Mouse (Mus musculus) embryonic fibroblast, embryonic 13.5 days (primary cell): ENCODE measurements at regions not wholly inside any gene's neighbourhood (a gene's known extent, or its start where the extent isn't known, plus 50 kb on each side); places are given as distances from the start of the nearest gene placed in this dataset.
"Not testable (repeated sequence)": the region's sequence is repeated elsewhere in the genome, so short reads cannot be mapped to it uniquely, and the experiment has no call there.

Source experiments
- H3K27ac ChIP-seq: 2 replicates; pipeline ENCODE4 v1.5.1; 2012; ENCODE audit warnings: low read length, control low read depth, inconsistent platforms; ENCODE audit not compliant: insufficient read depth
- H3K4me1 ChIP-seq: 2 replicates; pipeline ENCODE4 v1.6.1; 2011; ENCODE audit warnings: low read length; ENCODE audit not compliant: control insufficient read depth, insufficient read depth
- H3K4me3 ChIP-seq: 2 replicates; pipeline ENCODE4 v1.5.1; 2011; ENCODE audit warnings: mild to moderate bottlenecking, control low read depth, low read length; ENCODE audit not compliant: insufficient read depth
- CTCF ChIP-seq: IDR thresholded peaks from 2 replicates; pipeline ENCODE4 v1.5.1; 2011; ENCODE audit warnings: mild to moderate bottlenecking, control low read depth, low read length, moderate library complexity, borderline replicate concordance; ENCODE audit not compliant: insufficient read depth
- POLR2A ChIP-seq: IDR thresholded peaks from 2 replicates; pipeline ENCODE4 v1.6.1; 2011; ENCODE audit warnings: low read depth, mild to moderate bottlenecking, control low read depth, low read length, moderate library complexity

GRCm38 (mm10) chr14:58286007-58286525, 215.7 kb downstream of the Fgf9 start:
- H3K27ac ChIP-seq = no peak overlapping the region
- H3K4me3 ChIP-seq = no peak overlapping the region
- TF ChIP-seq CTCF = no peak
- no peak for TF ChIP-seq POLR2A
- no peaks in the 10 kb centered on the region for H3K4me1 ChIP-seq

DNA sequence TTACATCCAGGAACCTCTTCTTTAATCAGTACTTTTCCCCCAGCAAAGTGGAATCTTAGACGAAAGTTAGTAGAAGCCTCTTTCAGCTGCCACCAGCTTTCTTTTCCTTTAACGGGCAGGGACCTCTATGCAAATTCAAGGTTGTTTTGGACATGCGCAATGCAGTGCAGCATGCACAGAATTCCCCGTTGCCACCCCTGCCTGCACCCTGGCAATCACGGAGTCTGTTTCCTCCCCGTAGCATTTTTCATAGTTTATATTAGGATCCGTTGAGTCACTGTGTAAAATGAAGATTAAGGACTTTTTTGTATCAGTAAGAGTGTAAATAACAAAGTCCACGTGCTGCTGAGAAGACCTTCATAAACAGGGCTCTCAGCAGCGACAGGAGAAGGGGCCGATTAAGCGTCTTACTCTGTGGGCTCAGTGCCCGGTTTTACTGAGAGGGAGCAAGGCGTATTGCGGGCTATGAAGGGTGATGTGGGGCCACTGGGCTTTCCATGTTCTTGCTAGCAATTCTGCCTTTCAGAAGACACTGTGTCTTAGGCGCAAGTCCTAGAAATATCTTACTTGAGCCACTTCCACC, 212.5 kb downstream of the Fgf9 start:
- Histone ChIP-seq H3K4me3 (no peak overlapping the region), H3K27ac (no peak overlapping the region), H3K4me1 (no peaks in the 10 kb centered on the region)
- TF ChIP-seq CTCF = no peak
- no peak for TF ChIP-seq POLR2A

- H3K27ac ChIP-seq = no peak overlapping the region
- no peak overlapping the region for H3K4me3 ChIP-seq
- H3K4me1 ChIP-seq = no peaks in the 10 kb centered on the region
- no peak for TF ChIP-seq POLR2A
- no peak for TF ChIP-seq CTCF
These were observed 211.9 kb downstream of the Fgf9 start for GRCm38 (mm10) chr14:58282264-58282663.

DNA sequence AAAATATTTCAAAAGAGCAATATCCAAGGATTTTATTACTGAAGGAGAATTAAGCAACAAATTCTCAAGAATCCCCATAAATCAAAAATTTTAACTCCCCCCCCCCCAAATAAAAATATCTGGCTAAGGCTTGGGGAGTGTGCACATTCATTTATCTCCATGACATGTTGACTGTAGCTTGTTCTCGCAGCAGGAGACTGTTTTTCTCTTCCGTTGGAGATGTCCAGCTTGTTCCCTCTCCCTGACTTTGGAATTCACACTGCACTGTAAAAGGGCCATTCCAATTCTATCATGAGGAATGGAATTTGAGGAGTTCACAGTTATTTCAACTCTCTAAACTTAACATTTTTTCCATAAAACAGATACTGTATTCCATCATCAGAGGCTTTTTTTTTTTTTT, 204.1 kb downstream of the Fgf9 start:
- not testable (repeated sequence) for H3K27ac ChIP-seq, H3K4me1 ChIP-seq, H3K4me3 ChIP-seq

DNA sequence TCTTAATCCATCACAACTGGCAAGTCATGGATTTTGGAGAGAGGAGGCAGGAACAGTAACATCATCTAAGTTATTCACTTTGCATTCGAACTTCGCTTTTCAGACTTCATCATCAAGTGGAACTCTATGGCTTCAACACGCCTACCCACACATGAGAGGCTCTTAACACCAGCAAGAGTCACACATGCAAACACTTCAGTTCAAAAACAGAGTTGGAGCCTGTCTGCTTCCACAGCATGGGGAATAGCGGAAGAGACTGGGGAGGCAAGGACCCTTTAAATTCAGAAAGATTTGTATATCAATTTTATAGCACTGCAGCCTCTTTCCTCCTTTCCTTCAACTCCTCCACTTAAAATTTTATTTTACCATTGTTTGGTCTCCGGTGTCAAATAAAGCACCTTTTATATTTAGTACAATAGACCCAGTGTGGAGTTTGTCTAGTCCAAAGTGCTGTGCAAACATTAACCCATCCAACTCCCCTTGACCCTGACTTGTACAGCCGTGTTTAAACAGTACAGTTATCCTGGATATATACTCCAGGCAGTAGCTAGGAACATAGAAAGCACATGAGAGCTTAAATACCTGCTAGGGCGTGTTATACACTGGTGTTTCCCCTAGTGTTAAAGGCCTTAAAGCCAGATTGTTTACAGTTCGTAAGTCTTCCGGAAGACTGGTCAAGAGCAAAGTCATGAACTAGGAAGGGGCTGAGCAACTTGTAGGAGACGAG, 203.5 kb downstream of the Fgf9 start:
- no peak for TF ChIP-seq POLR2A
- Histone ChIP-seq H3K4me3 (no peak overlapping the region), H3K4me1 (no peaks in the 10 kb centered on the region), H3K27ac (no peak overlapping the region)

DNA sequence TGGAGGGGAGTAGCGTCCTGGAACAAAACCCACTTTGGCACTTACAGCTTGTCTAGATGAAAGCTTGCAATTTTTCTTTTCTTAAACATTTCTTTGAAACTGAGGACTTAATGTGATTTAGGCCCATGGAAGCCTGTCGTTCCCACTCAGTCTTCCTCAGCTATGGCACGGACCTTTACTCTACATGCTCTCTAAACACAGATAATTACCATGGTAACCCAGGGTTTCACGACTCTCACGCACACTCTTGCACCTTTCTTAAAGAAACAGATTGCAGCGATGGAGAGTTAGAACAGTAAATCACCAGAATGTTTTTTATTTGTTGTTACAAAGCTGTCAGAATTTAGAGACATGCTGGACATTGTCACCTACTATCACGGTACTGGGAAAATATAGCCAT, 195.0 kb downstream of the Fgf9 start:
- H3K4me3 ChIP-seq = no peak overlapping the region
- no peaks in the 10 kb centered on the region for H3K4me1 ChIP-seq
- no peak for TF ChIP-seq POLR2A
- no peak for TF ChIP-seq CTCF
- no peak overlapping the region for H3K27ac ChIP-seq

- Histone ChIP-seq H3K4me3 (no peak overlapping the region), H3K27ac (no peak overlapping the region), H3K4me1 (no peaks in the 10 kb centered on the region)
- TF ChIP-seq CTCF (no peak), POLR2A (no peak)
These were observed 194.1 kb downstream of the Fgf9 start for GRCm38 (mm10) chr14:58264401-58264800.

DNA sequence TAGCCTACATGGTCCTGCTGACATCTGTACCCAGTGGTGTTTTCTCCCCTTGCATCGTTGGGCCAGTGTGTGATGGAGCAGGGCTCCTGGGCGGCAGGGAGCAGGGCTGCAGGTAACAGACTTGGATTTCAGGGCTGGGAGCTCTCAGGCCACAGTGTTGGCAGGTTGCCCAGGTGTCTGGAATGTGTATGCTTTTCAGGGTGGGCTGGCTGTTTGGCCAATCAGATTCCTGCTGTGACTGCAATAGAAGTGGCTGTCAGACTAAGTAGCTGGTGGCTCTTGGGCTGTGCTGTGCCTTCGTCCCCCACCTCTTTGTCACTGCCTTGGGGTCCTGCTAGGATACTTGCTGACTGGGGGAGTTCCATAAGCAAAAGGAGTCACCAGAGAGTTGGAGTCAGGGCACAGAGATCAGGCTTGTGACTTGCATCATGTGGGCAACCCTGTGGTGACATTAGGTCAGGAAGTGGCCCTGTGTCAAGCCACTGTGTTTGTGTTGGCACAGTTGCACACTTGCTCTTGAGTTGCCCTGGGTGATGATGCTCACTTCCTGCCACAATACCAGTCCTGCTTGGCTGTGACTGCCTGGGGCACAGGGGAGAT, 183.1 kb downstream of the Fgf9 start:
- no peak overlapping the region for H3K4me3 ChIP-seq
- no peak for TF ChIP-seq POLR2A
- TF ChIP-seq CTCF = no peak
- no peak overlapping the region for H3K27ac ChIP-seq
- peaks cover 3% of the 10 kb centered on the region for H3K4me1 ChIP-seq

- TF ChIP-seq POLR2A (no peak), CTCF (no peak)
- Histone ChIP-seq H3K4me3 (no peak overlapping the region), H3K27ac (no peak overlapping the region), H3K4me1 (no peaks in the 10 kb centered on the region)
These were observed 155.5 kb downstream of the Fgf9 start for GRCm38 (mm10) chr14:58225869-58226268.

- H3K4me1 ChIP-seq = no peaks in the 10 kb centered on the region
- no peak overlapping the region for H3K27ac ChIP-seq
- H3K4me3 ChIP-seq = no peak overlapping the region
- TF ChIP-seq CTCF (no peak), POLR2A (no peak)
These were observed 154.1 kb downstream of the Fgf9 start for GRCm38 (mm10) chr14:58224419-58224818.
